Mouse (Mus musculus): ENCODE data around the gene Fcgrt.
A peak's percentile ranks its signal among the peaks of the same experiment; 100 is the strongest.

- TF ChIP-seq CTCF (IDR thresholded peaks at IDR 0.05; ENCODE audit: insufficient read depth, low read length) (no peak), POLR2A (IDR thresholded peaks at IDR 0.05; ENCODE audit: borderline replicate concordance, extremely low read depth, low read depth, low read length) (peak; percentile 46; the same call in 1 of the 2 replicates)
These were observed 11.6 kb downstream of the Fcgrt start, which contains the start of gene Rcn3 for GRCm38 (mm10) chr7:45092048-45092447.
